Mouse (Mus musculus) limb, embryonic 12.5 days (tissue): Measurements from ENCODE around the gene Polr2l. TPM values are rescaled to one million over a fixed set of nuclear protein-coding genes. Genes with fewer than 3 reads are reported as not detected.

ENCODE experiments used
- ATAC-seq: fragments of 200-750 bp; cut with Nextera tagmentation; 2 replicates; pipeline ENCODE4 v1.8.0; 2017; ENCODE audit warnings: low read depth, moderate TSS enrichment; ENCODE audit not compliant: insufficient number of reproducible peaks, insufficient read depth, low FRiP score, low TSS enrichment
- H3K27ac ChIP-seq: fragments of 300-500 bp; sonication (generic); 2 replicates; pipeline ENCODE4 v1.5.1; 2016; ENCODE audit warnings: mild to moderate bottlenecking, moderate library complexity
- H3K27me3 ChIP-seq: fragments of 300-500 bp; sonication (generic); 2 replicates; pipeline ENCODE4 v1.6.1; 2016; ENCODE audit warnings: mild to moderate bottlenecking, moderate library complexity
- H3K36me3 ChIP-seq: fragments of 300-500 bp; sonication (generic); 2 replicates; pipeline ENCODE4 v1.6.1; 2016; ENCODE audit warnings: mild to moderate bottlenecking, moderate library complexity
- H3K4me1 ChIP-seq: fragments of 300-500 bp; sonication (generic); replicated peaks from 2 replicates; pipeline ENCODE4 v1.6.1; 2016
- H3K4me2 ChIP-seq: fragments of 300-500 bp; sonication (generic); 2 replicates; pipeline ENCODE4 v1.6.1; 2016; ENCODE audit warnings: mild to moderate bottlenecking, moderate library complexity
- H3K4me3 ChIP-seq: fragments of 300-500 bp; sonication (generic); replicated peaks from 2 replicates; pipeline ENCODE4 v1.5.1; 2016; ENCODE audit warnings: mild to moderate bottlenecking
- H3K9ac ChIP-seq: fragments of 300-500 bp; sonication (generic); replicated peaks from 2 replicates; pipeline ENCODE4 v1.6.1; 2016; ENCODE audit warnings: mild to moderate bottlenecking, moderate library complexity
- H3K9me3 ChIP-seq: fragments of 300-500 bp; sonication (generic); 2 replicates; pipeline ENCODE4 v1.6.1; 2016; ENCODE audit warnings: mild to moderate bottlenecking, moderate library complexity
- WGBS: fragments of 180-500 bp; shearing (Covaris S2); methylation state at CpG from one replicate; pipeline ENCODE4 v1.1.7; 2016; 5-methylcytosine and 5-hydroxymethylcytosine counted together
- polyA plus RNA-seq: library from polyadenylated mRNA; unstranded; fragments of >200 nt; fragmentation: Nextera tagmentation; extraction: Ambion mirVana; gene quantifications from 2 replicates; pipeline ENCODE4 v1.2.1, GENCODE M21; 2016

The Polr2l gene
- polyA plus RNA-seq, 1 experiment from 2014 or later = 65.7 TPM

DNA sequence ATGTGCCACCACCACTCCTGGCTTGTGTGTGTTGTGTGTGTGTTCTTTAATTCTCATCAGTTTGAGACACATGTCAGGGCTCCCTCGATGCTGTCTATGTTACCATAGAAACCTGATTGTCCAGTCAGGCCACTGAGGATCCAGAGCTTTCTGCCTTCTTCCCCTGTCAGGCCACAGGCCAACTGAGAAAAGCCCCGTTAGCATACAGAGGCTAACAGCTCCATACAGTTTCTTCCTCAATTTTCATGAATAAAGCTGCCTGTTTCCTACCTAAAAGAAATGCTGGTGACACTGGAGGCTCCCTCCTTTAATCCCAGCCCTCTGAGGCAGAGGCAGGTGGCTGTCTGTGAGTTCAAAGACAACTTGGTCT, 38.4 kb downstream of the Polr2l start:
- Histone ChIP-seq H3K4me2 (peak overlapping the region; percentile 87), H3K9ac (peak overlapping the region; percentile 76), H3K4me1 (peaks cover 46% of the 10 kb centered on the region), H3K9me3 (no peaks in the 10 kb centered on the region), H3K4me3 (peak overlapping the region; percentile 70), H3K36me3 (peaks cover 62% of the 10 kb centered on the region), H3K27me3 (no peaks in the 10 kb centered on the region), H3K27ac (no peak overlapping the region)
- WGBS = 74% methylated on average over 2 of the region's 2 CpGs
- no peak for ATAC-seq

DNA sequence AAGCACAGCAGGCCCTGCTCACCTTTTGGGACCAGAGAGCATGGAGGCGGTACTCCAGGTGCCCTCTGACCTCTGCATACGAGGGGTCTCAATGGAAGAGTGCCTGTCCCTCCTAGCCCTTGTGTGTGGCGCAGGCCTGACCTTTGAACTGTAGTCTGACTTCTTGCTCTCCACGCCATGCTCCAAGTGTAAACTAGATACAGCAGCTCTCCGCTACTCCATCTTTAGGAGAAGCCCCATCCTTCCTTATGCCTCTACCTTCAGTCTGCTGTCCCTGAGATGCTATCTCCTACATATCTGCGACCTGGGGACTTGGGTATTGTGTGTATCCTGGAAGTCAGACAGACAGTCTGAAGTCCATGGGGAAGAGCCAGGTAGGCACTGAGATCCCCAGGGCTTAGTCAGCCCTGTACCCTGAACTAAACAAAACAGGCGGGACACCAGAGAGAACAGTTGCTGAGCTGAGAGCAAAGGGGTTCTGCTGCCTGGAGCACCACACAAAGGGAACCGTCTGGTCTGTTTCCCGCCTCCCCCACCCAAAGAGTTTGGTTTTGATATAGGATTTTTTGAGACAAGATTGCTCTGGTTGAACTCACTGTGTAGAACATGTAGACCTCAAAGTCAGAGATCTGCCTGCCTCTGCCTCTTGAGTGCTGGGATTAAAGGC, 38.9 kb downstream of the Polr2l start:
- peaks cover 45% of the 10 kb centered on the region for H3K4me1 ChIP-seq
- no peak overlapping the region for H3K9ac ChIP-seq
- peaks cover 62% of the 10 kb centered on the region for H3K36me3 ChIP-seq
- H3K4me3 ChIP-seq = 0 out of 2 replicates have a peak overlapping the region, but pooled peaks have one; percentile 70
- no peak for ATAC-seq
- no peaks in the 10 kb centered on the region for H3K27me3 ChIP-seq
- H3K9me3 ChIP-seq = no peaks in the 10 kb centered on the region
- 82% methylated on average over 9 of the region's 9 CpGs for WGBS
- H3K27ac ChIP-seq = no peak overlapping the region
- H3K4me2 ChIP-seq = peak overlapping the region; percentile 87

DNA sequence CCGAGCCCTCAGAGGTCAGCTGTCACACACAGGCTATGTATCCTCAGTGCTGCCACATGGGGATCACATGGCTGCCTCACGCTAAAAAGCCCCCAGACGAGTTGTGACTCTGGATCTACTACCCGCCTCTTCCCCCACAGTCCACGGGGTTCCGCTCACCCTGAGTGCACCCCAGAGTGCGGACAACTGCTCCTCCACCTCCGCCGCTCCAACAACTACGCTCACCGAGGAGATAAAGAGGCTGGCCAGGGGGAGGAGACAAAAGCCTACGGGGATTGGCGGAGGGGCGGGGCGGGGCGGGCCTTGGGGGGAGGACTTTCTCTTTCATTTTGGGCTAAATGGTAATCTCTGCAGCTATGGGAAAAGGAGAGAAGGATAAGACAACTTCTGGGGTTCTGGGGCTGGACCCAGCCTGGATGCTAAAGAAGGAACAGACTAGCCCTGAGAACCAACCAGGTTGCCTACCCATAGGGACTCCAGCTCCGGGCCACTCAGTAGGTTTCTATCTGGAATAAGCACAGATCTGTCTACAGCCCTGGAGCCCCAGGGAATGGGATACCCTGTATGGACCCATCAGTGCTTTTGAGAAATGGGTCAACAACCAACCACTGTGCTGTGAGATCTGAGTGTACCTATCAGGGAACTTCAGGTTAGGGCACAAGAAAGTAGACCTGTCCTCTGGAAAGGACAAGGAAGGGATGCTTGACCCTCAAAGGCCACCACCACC, 39.6 kb downstream of the Polr2l start:
- peak overlapping the region; percentile 62 for H3K27ac ChIP-seq

DNA sequence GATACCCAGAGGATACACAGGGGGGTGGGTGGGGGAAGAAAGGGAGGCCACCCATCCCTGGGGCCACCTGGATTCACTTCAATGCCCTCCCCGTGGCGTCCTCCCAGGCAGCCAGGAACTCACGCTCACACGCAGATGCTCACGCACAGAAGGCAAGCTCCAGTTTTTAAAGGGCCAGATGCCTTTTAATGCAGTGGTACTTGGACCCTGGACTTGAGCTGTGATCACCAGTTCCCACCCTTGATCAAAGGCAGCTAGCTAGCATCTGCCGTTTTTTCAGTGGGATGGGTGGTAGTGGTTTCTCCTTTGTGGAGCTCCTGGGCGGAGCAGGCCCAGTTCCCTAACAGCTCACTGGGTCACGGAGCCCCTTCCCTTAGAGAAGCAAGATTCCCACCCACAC, 40.5 kb downstream of the Polr2l start:
- Histone ChIP-seq H3K36me3 (peaks cover 59% of the 10 kb centered on the region), H3K9ac (peak overlapping the region; percentile 72), H3K9me3 (no peaks in the 10 kb centered on the region), H3K4me1 (peaks cover 43% of the 10 kb centered on the region), H3K4me3 (peak overlapping the region; percentile 54), H3K4me2 (peak overlapping the region; percentile 87), H3K27ac (peak overlapping the region; percentile 62), H3K27me3 (no peaks in the 10 kb centered on the region)
- ATAC-seq = no peak
- 14% methylated on average over 8 of the region's 8 CpGs for WGBS

More for the DNA sequence above, 39.6 kb downstream of the Polr2l start:
- Histone ChIP-seq H3K27me3 (no peaks in the 10 kb centered on the region), H3K4me1 (peaks cover 39% of the 10 kb centered on the region), H3K4me2 (peak overlapping the region; percentile 87), H3K36me3 (peaks cover 62% of the 10 kb centered on the region), H3K4me3 (peak overlapping the region; percentile 54), H3K9ac (peak overlapping the region; percentile 72; the same call in 1 of the 2 replicates), H3K9me3 (no peaks in the 10 kb centered on the region)
- WGBS = 4% methylated on average over 17 of the region's 17 CpGs
- ATAC-seq = no peak

DNA sequence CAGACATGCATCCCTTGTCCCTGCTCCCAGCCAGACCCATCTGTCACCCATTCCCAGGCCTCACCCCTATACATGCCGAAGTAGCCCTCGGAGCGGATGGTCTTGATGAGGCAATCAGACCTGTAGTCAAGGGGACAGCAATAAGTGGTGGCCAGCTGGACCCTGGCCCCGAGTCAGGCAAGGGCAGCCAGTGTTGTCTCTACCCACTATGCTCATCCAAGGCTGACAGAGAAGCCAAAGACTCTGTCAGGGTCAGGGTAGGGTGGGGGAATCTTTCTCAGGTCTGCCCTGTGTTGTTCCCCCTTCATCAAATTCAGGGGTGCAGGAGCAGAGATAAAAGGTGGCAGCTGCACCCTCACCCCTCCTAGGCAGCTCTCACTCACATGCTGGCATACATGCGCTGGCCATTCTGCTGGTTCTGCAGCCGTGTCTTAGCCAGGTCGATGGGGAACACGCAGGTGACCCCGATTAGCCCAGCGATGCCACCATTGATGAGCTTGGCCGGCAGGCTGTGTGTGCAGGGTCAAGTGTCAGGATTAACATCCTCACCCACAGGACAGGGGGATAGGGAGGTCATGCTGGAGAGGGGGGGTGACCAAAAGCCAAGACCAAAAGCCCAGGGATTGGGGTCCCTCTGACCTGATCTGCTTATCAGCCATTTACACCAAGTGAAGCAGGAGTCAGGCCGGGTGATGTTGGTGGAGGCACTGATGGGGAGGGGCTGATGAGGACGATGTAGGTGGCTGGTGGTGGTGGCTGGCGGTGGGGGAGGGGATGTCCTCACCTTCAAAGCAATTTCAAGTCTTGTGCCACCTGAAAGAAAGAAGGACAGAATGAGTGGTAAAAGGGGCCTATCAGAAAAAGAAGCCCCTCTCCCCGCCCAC, 41.2 kb downstream of the Polr2l start:
- Histone ChIP-seq H3K9me3 (no peaks in the 10 kb centered on the region), H3K27me3 (no peaks in the 10 kb centered on the region), H3K4me3 (peak overlapping the region; percentile 54), H3K9ac (peak overlapping the region; percentile 72), H3K4me1 (peaks cover 50% of the 10 kb centered on the region), H3K4me2 (peak overlapping the region; percentile 87), H3K36me3 (peaks cover 51% of the 10 kb centered on the region), H3K27ac (no peak overlapping the region)
- ATAC-seq = no peak
- 72% methylated on average over 15 of the region's 15 CpGs for WGBS

DNA sequence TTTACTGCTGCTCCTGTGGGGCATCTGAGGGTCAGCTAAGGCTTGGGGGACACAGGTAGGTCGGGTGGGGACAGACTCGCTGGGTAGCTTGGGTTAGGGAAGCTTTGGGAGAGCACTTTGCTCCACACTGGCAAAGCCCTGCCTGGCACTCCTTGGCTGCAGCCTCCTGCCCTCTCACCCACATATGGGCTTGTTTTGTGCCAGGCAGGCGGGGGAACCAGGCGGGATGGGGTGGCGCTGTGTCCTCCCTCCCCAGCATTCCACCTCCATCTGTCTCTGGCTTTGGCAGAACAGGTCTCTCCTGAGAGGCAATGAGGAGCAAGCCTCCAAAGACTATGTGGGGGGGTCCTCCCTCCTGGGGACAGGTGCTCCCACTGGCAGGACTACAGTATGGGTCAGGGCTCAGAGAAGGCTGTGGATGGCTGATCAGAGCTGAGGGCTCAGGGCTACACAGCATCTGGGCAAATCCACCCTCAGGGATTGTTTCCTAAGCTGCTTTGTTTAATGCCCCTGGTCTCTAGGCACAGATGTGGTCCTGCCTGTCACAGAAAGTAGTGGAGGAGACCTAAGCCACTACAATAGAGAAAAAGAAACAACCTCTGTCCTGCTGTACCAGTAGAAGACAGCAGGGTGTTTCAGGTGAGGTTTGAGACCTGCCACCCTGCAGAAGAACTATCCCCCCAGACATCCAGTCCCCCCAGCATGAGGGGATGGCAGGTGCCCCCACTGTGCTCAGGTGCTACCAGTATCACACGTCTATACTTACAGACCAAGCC, 42.0 kb downstream of the Polr2l start:
- H3K27ac ChIP-seq = no peak overlapping the region
- H3K9me3 ChIP-seq = no peaks in the 10 kb centered on the region
- peaks cover 43% of the 10 kb centered on the region for H3K36me3 ChIP-seq
- 0 out of 2 replicates have a peak overlapping the region, but pooled peaks have one; percentile 87 for H3K4me2 ChIP-seq
- 81% methylated on average over 6 of the region's 6 CpGs for WGBS
- peak overlapping the region; percentile 72; the same call in 1 of the 2 replicates for H3K9ac ChIP-seq
- H3K4me3 ChIP-seq = 0 out of 2 replicates have a peak overlapping the region, but pooled peaks have one; percentile 54
- peaks cover 52% of the 10 kb centered on the region for H3K4me1 ChIP-seq
- no peaks in the 10 kb centered on the region for H3K27me3 ChIP-seq
- no peak for ATAC-seq

DNA sequence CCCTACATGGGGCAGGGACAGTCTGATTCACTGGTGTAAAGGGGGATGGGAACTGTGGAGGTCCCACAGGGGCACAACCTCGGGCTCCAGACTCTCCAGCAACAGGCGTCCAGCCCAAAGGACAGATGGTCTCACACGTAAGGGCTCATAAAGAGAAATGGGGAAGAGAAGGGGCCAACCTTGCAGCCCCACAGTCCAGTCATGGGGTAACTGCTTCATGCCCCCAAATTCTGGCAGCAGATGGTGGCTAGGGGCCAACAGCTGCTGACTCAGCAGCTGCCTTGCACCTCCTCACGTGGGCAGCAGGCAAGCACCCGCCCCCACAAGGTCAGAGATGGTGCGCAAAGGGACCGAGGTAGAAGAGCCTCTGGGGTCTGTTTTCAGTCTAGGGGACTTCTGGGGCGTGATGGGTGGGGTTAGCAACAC, 42.7 kb downstream of the Polr2l start:
- Histone ChIP-seq H3K4me2 (no peak overlapping the region), H3K4me1 (peaks cover 52% of the 10 kb centered on the region), H3K9ac (0 out of 2 replicates have a peak overlapping the region, but pooled peaks have one; percentile 28), H3K27ac (no peak overlapping the region), H3K4me3 (no peak overlapping the region), H3K36me3 (peaks cover 46% of the 10 kb centered on the region), H3K27me3 (no peaks in the 10 kb centered on the region), H3K9me3 (no peaks in the 10 kb centered on the region)
- no peak for ATAC-seq
- 76% methylated on average over 8 of the region's 8 CpGs for WGBS

DNA sequence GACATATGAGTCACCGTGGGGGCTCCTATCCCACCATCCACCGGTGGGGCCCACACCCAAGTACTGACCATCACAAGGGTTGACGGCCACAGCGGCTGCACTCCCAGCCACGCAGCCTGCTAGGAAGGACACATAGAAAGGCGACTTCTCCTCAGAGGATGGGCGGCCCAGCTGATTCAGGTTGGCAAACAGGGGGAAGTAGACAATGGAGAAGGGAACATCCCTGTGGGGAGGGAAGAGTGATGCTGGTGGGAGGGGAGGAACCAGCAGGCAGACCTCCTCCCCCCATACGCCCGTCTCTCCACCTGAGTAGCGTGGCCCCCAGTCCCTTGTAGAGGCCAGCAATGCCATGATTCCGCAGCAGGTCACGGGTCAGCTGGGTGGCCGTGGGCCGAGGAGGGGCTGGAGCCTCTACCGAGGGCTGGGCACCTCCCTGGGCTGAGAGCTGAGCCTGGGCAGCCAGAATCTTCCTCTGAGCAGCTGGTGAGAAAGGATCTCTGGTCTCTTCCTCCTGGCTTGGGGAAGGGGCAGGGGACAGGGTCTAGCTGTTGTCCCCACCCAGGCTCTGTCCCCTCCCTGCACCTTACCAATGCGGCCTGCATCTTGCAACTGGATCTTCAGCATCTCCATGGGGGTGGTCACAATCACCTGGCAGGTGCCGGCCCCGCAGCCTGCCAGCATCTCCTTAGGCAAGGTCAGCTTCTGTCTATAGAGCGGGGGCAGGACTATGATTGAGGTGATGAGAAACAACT, 43.3 kb downstream of the Polr2l start:
- H3K4me3 ChIP-seq = no peak overlapping the region
- peaks cover 47% of the 10 kb centered on the region for H3K36me3 ChIP-seq
- 94% methylated on average over 19 of the region's 19 CpGs for WGBS
- H3K9me3 ChIP-seq = no peaks in the 10 kb centered on the region
- no peak overlapping the region for H3K4me2 ChIP-seq
- H3K9ac ChIP-seq = no peak overlapping the region
- no peaks in the 10 kb centered on the region for H3K27me3 ChIP-seq
- no peak overlapping the region for H3K27ac ChIP-seq
- ATAC-seq = no peak
- H3K4me1 ChIP-seq = peaks cover 47% of the 10 kb centered on the region

DNA sequence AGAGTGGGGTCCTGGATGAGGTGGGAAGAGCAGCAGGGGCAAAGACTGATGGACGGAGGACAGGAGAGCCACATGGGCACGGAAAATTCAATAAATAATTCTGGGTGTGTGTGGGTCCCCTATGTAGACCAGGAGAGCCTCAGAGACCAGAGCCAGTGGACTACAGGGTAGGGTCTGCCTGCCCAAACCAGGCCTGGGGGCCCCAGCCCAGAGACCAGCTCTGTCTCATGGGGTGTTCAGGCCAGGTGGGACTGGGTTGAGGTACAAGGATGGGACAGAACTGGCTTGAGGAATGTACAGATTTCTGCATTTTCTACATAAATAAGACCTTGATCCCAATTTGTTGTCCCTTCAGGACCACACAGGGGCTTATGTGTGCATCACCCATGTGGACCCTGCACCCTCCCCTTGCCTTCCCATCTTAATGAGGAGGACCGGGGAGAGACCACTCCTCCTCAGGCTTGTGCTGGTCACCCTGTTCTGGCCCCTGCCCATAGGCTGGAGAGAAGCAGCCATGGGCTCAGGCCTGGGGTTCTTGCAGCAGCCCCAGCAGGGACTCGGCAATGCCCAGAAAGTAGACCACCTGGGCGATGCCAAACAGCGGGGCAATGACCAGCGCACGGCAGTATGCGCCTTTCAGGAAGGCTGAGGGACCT, 44.2 kb downstream of the Polr2l start:
- Histone ChIP-seq H3K9ac (no peak overlapping the region), H3K4me3 (no peak overlapping the region), H3K27me3 (no peaks in the 10 kb centered on the region), H3K4me2 (no peak overlapping the region), H3K36me3 (peaks cover 47% of the 10 kb centered on the region), H3K9me3 (no peaks in the 10 kb centered on the region), H3K4me1 (peaks cover 38% of the 10 kb centered on the region), H3K27ac (no peak overlapping the region)
- 95% methylated on average over 9 of the region's 9 CpGs for WGBS
- ATAC-seq = no peak
